Comparison of ENCODE assay signal across 19 mouse cellular contexts in genomic region chr6:8283255-8283654, GRCm38 (mm10). TPM values are rescaled to one million over a fixed set of nuclear protein-coding genes. Genes with fewer than 3 reads are reported as not detected.
"Had no signal": no experiment of that assay in that cellular context is flagged by ENCODE, and none has a peak within 500 bp of the region (broad histone marks: within the 10 kb centered on the region; RNA-seq: fewer than 3 reads in every experiment).

No protein-coding gene starts in this region.

- H3K9me3 ChIP-seq: liver, embryonic 15.5 days; lung, embryonic 15.5 days; megakaryocyte, embryonic 14.5 days; midbrain, embryonic 10.5 days; midbrain, embryonic 12.5 days; neural tube, embryonic 12.5 days; stomach, embryonic 15.5 days had no signal

- DNase-seq: liver, postnatal 0 days; lung, adult 2 months; lung, postnatal 14 days; lung, postnatal 36 days; midbrain, embryonic 14.5 days; right cerebral cortex, postnatal 14 days; thymus, postnatal 14 days; thymus, postnatal 36 days had no signal

- H3K27me3 ChIP-seq: liver, embryonic 15.5 days; lung, embryonic 15.5 days; megakaryocyte, embryonic 14.5 days; midbrain, embryonic 12.5 days; neural tube, embryonic 12.5 days; stomach, embryonic 15.5 days had no signal

- H3K9ac ChIP-seq: liver, embryonic 15.5 days; liver, postnatal 0 days; lung, embryonic 15.5 days; midbrain, embryonic 12.5 days; neural tube, embryonic 12.5 days; stomach, embryonic 15.5 days had no signal

- H3K4me3 ChIP-seq: liver, embryonic 15.5 days; lung, embryonic 15.5 days; megakaryocyte, embryonic 14.5 days; midbrain, embryonic 10.5 days; midbrain, embryonic 12.5 days; neural tube, embryonic 12.5 days; stomach, embryonic 15.5 days had no signal

- H3K36me3 ChIP-seq: liver, embryonic 15.5 days; lung, embryonic 15.5 days; midbrain, embryonic 12.5 days; neural tube, embryonic 12.5 days; stomach, embryonic 15.5 days had no signal

- ATAC-seq: liver, postnatal 0 days; lung, postnatal 0 days had no signal

- H3K4me1 ChIP-seq: liver, embryonic 15.5 days; midbrain, embryonic 10.5 days; midbrain, embryonic 12.5 days; neural tube, embryonic 12.5 days; stomach, embryonic 15.5 days had no signal

- H3K27ac ChIP-seq: liver, embryonic 15.5 days; lung, embryonic 15.5 days; macrophage; midbrain, embryonic 10.5 days; midbrain, embryonic 12.5 days; neural tube, embryonic 12.5 days; stomach, embryonic 15.5 days; stomach, postnatal 0 days had no signal

RNA-seq across cellular contexts. Expression of gene Gm45062, which starts 24.0 kb away (rescaled TPM):
- polyA plus RNA-seq: spleen, adult 2 months had no signal
